Mouse (Mus musculus): ENCODE data around the gene Qpctl.

DNA sequence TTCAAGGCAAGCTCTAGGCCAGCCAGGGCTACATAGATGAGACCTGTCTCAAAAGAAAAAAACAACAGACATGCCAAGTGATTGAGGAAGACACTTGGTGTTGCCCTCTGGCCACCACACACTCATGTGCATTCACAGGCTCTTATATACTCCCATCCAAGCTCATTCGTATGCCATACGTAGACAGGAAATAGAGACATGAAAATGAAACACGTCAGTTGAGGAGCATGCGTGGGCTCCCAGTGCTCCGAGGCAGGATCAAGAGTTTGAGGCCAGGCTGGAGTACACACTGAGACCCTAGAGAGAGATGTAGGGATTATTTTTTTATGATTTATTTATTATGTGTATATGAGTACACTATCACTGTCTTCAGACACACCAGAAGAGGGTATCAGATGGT lies 19.7 kb downstream of the Qpctl start:
- TF ChIP-seq CTCF (conservative IDR thresholded peaks at IDR 0.05; ENCODE audit: low read length) (no peak), NANOG (IDR thresholded peaks at IDR 0.05; ENCODE audit: borderline replicate concordance, low read length) (no peak), POU5F1 (IDR thresholded peaks at IDR 0.05; ENCODE audit: borderline replicate concordance, low read length) (no peak)
